ENCODE assay signal across 14 mouse cellular contexts in genomic region chr13:81132691-81133090, GRCm38 (mm10).
DNase-seq lines count a peak whose midpoint lies in the region; ATAC-seq and TF ChIP-seq lines count a peak whose summit lies in the region.
"Had no signal": no experiment of that assay in that cellular context is flagged by ENCODE, and none has a peak within 500 bp of the region (broad histone marks: within the 10 kb centered on the region; RNA-seq: fewer than 3 reads in every experiment).

No protein-coding gene starts in this region.

- ATAC-seq in heart, embryonic 12.5 days (ENCODE audit: insufficient number of reproducible peaks, low FRiP score) = no peak
- ATAC-seq in liver, embryonic 15.5 days (ENCODE audit: insufficient read depth) = no peak
- no peak for ATAC-seq in liver, embryonic 12.5 days
- ATAC-seq: midbrain, embryonic 16.5 days had no signal

- H3K36me3 ChIP-seq in heart, embryonic 12.5 days = no peaks in the 10 kb centered on the region
- no peaks in the 10 kb centered on the region for H3K36me3 ChIP-seq in liver, embryonic 15.5 days (replicated peaks)
- H3K36me3 ChIP-seq in liver, embryonic 12.5 days = no peaks in the 10 kb centered on the region
- H3K36me3 ChIP-seq: neural tube, embryonic 12.5 days; stomach, embryonic 15.5 days had no signal

- DNase-seq in heart, postnatal 36 days = no peak
- peak; percentile 35 for DNase-seq in lung, postnatal 25 days (ENCODE audit: low spot score)
- no peak for DNase-seq in ovary, postnatal 10 days (ENCODE audit: low spot score)
- DNase-seq in cerebellum, adult 2 months = no peak
- DNase-seq: cerebellum, adult 18-20 months; left cerebral cortex, postnatal 4 days had no signal

- intact Hi-C loops in heart, postnatal 36 days (cut with DNase I) = loop anchor here (2.0 kb wide), 1 partner anchor 250 kb away; the partner anchor contains the start of gene Arrdc3

- H3K4me3 ChIP-seq in heart, embryonic 12.5 days = no peak overlapping the region
- H3K4me3 ChIP-seq in liver, embryonic 15.5 days (replicated peaks) = no peak overlapping the region
- no peak overlapping the region for H3K4me3 ChIP-seq in liver, embryonic 12.5 days
- H3K4me3 ChIP-seq in brown adipose tissue, adult 24 weeks (ENCODE audit: insufficient read depth, low read depth, low read length) = no peak overlapping the region
- H3K4me3 ChIP-seq in cerebellum, adult 2 months (replicated peaks; ENCODE audit: insufficient read depth, low read depth, low read length) = no peak overlapping the region
- H3K4me3 ChIP-seq: neural tube, embryonic 12.5 days; stomach, embryonic 15.5 days had no signal

- no peak overlapping the region for H3K9ac ChIP-seq in heart, embryonic 12.5 days
- H3K9ac ChIP-seq in liver, embryonic 15.5 days = no peak overlapping the region
- H3K9ac ChIP-seq in liver, embryonic 12.5 days = no peak overlapping the region
- H3K9ac ChIP-seq: neural tube, embryonic 12.5 days; stomach, embryonic 15.5 days had no signal

- WGBS in heart, embryonic 12.5 days = 76% methylated on average over 5 of the region's 5 CpGs
- WGBS in liver, embryonic 15.5 days (ENCODE audit: insufficient replicate concordance) = 60% methylated on average over 5 of the region's 5 CpGs
- 63% methylated on average over 5 of the region's 5 CpGs for WGBS in liver, embryonic 12.5 days (ENCODE audit: insufficient replicate concordance)
- whole genome bisulfite sequencing in cerebellum, adult 2 months = 74% methylated on average over 5 of the region's 5 CpGs

- no peak for TF ChIP-seq CTCF in cerebellum, adult 2 months (IDR thresholded peaks at IDR 0.05; ENCODE audit: borderline replicate concordance, insufficient read depth, low read depth, low read length)

- H3K4me1 ChIP-seq in heart, embryonic 12.5 days (replicated peaks) = peaks cover 52% of the 10 kb centered on the region
- peaks cover 4% of the 10 kb centered on the region; the same call in 1 of the 2 replicates for H3K4me1 ChIP-seq in liver, embryonic 15.5 days (replicated peaks)
- H3K4me1 ChIP-seq in liver, embryonic 12.5 days = peaks cover 9% of the 10 kb centered on the region
- peaks cover 19% of the 10 kb centered on the region for H3K4me1 ChIP-seq in brown adipose tissue, adult 24 weeks (ENCODE audit: control insufficient read depth, insufficient read depth, insufficient read length, low read length)
- H3K4me1 ChIP-seq in cerebellum, adult 2 months (ENCODE audit: control insufficient read depth, insufficient read depth, low read length) = no peaks in the 10 kb centered on the region

- H3K9me3 ChIP-seq in heart, embryonic 12.5 days (replicated peaks) = no peaks in the 10 kb centered on the region
- H3K9me3 ChIP-seq in liver, embryonic 15.5 days (replicated peaks) = no peaks in the 10 kb centered on the region
- no peaks in the 10 kb centered on the region for H3K9me3 ChIP-seq in liver, embryonic 12.5 days (replicated peaks)
- H3K9me3 ChIP-seq: neural tube, embryonic 12.5 days; stomach, embryonic 15.5 days had no signal

- H3K27me3 ChIP-seq in heart, embryonic 12.5 days (replicated peaks) = no peaks in the 10 kb centered on the region
- H3K27me3 ChIP-seq in liver, embryonic 15.5 days = no peaks in the 10 kb centered on the region
- H3K27me3 ChIP-seq in liver, embryonic 12.5 days (replicated peaks) = no peaks in the 10 kb centered on the region
- no peaks in the 10 kb centered on the region; the same call in 1 of the 2 replicates for H3K27me3 ChIP-seq in cerebellum, adult 2 months (ENCODE audit: control insufficient read depth, insufficient read depth, low read length)
- H3K27me3 ChIP-seq: neural tube, embryonic 12.5 days; stomach, embryonic 15.5 days had no signal

- no peak overlapping the region for H3K4me2 ChIP-seq in heart, embryonic 12.5 days
- H3K4me2 ChIP-seq in liver, embryonic 15.5 days = no peak overlapping the region
- no peak overlapping the region for H3K4me2 ChIP-seq in liver, embryonic 12.5 days
- H3K4me2 ChIP-seq: neural tube, embryonic 12.5 days; stomach, embryonic 15.5 days had no signal

- peak overlapping the region; percentile 65 for H3K27ac ChIP-seq in heart, embryonic 12.5 days (ENCODE audit: poor library complexity, severe bottlenecking)
- peak overlapping the region; percentile 24; the same call in 1 of the 2 replicates for H3K27ac ChIP-seq in liver, embryonic 15.5 days (replicated peaks)
- no peak overlapping the region for H3K27ac ChIP-seq in liver, embryonic 12.5 days
- peak overlapping the region; percentile 27; the same call in 1 of the 2 replicates for H3K27ac ChIP-seq in brown adipose tissue, adult 24 weeks (replicated peaks; ENCODE audit: low read depth, low read length)
- no peak overlapping the region for H3K27ac ChIP-seq in cerebellum, adult 2 months (ENCODE audit: insufficient read depth, low read length)
- H3K27ac ChIP-seq: hindbrain, postnatal 0 days; neural tube, embryonic 12.5 days; stomach, embryonic 15.5 days had no signal

- TF ChIP-seq POLR2A in cerebellum, adult 2 months (IDR thresholded peaks at IDR 0.05; ENCODE audit: borderline replicate concordance, insufficient read depth, low read length) = no peak

Comparison
In these comparisons a context has a peak if more than half of its experiments do, and no peak if none do; other contexts are left out.
1. H3K27ac ChIP-seq: peak in heart, embryonic 12.5 days (single experiment), liver, embryonic 15.5 days (single experiment) and brown adipose tissue, adult 24 weeks (single experiment); none in liver, embryonic 12.5 days (single experiment) and cerebellum, adult 2 months (single experiment).